Mouse (Mus musculus) liver, embryonic 15.5 days (tissue): ENCODE results near the gene Macrod2. TPM values are rescaled to one million over a fixed set of nuclear protein-coding genes. Genes with fewer than 3 reads are reported as not detected.

Experiments used
- ATAC-seq: fragments of 200-750 bp; cut with Nextera tagmentation; 2 replicates; pipeline ENCODE4 v1.8.0; 2017; ENCODE audit warnings: moderate number of reproducible peaks, mild to moderate bottlenecking, moderate library complexity; ENCODE audit not compliant: insufficient read depth
- H3K27ac ChIP-seq: fragments of 300-500 bp; sonication (generic); replicated peaks from 2 replicates; pipeline ENCODE4 v1.5.1; 2015; ENCODE audit warnings: mild to moderate bottlenecking, inconsistent platforms
- H3K27me3 ChIP-seq: fragments of 300-500 bp; sonication (generic); 2 replicates; pipeline ENCODE4 v1.6.1; 2015; ENCODE audit warnings: mild to moderate bottlenecking, inconsistent platforms
- H3K36me3 ChIP-seq: fragments of 300-500 bp; sonication (generic); replicated peaks from 2 replicates; pipeline ENCODE4 v1.6.1; 2015; ENCODE audit warnings: moderate library complexity, mild to moderate bottlenecking, inconsistent platforms
- H3K4me1 ChIP-seq: fragments of 300-500 bp; sonication (generic); replicated peaks from 2 replicates; pipeline ENCODE4 v1.6.1; 2015; ENCODE audit warnings: inconsistent platforms
- H3K4me2 ChIP-seq: fragments of 300-500 bp; sonication (generic); 2 replicates; pipeline ENCODE4 v1.6.1; 2015; ENCODE audit warnings: moderate library complexity, mild to moderate bottlenecking, inconsistent platforms
- H3K4me3 ChIP-seq: fragments of 300-500 bp; sonication (generic); replicated peaks from 2 replicates; pipeline ENCODE4 v1.5.1; 2015; ENCODE audit warnings: mild to moderate bottlenecking, inconsistent platforms
- H3K9ac ChIP-seq: fragments of 300-500 bp; sonication (generic); 2 replicates; pipeline ENCODE4 v1.6.1; 2015; ENCODE audit warnings: moderate library complexity, mild to moderate bottlenecking, inconsistent platforms
- H3K9me3 ChIP-seq: fragments of 300-500 bp; sonication (generic); replicated peaks from 2 replicates; pipeline ENCODE4 v1.6.1; 2016; ENCODE audit warnings: inconsistent platforms
- WGBS: fragments of 180-500 bp; shearing (Covaris S2); methylation state at CpG from one replicate; pipeline ENCODE4 v1.1.7; 2015; ENCODE audit warnings: mixed read lengths; ENCODE audit not compliant: insufficient replicate concordance; 5-methylcytosine and 5-hydroxymethylcytosine counted together
- polyA plus RNA-seq: library from polyadenylated mRNA; unstranded; fragments of >200 nt; fragmentation: Nextera tagmentation; extraction: Ambion mirVana; gene quantifications from 2 replicates; pipeline ENCODE4 v1.2.1, GENCODE M21; 2015

The Macrod2 gene
- polyA plus RNA-seq, 1 experiment from 2014 or later, result 6.9 TPM

GRCm38 (mm10) chr2:140769473-140769872 lies 374.4 kb downstream of the Macrod2 start:
- Histone ChIP-seq H3K4me3 (no peak overlapping the region), H3K27ac (no peak overlapping the region), H3K4me1 (no peaks in the 10 kb centered on the region), H3K9me3 (no peaks in the 10 kb centered on the region), H3K9ac (no peak overlapping the region), H3K27me3 (no peaks in the 10 kb centered on the region), H3K36me3 (no peaks in the 10 kb centered on the region), H3K4me2 (no peak overlapping the region)
- WGBS, result 60% methylated on average over 4 of the region's 4 CpGs
- no peak for ATAC-seq

DNA sequence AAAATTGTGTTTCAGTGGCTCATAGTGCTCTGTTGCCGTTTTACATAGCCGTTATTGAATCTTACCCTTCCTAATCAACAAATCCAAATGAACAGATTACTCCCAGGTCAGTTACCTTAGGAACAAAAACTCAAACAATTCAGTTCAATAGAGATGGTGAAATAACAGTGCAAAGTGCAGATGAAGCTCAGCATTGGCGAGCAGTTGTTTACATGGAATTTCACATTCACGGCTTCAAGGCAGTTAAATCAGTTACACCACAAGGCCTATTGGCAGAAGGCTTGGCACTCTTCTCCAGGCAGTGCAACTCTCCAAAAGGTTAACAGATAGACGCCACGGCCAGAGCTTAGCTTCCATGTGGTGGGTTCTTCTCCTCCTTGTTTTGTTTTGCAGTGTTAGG lies 377.7 kb downstream of the Macrod2 start:
- Histone ChIP-seq H3K9me3 (no peaks in the 10 kb centered on the region), H3K4me3 (no peak overlapping the region), H3K27me3 (no peaks in the 10 kb centered on the region), H3K9ac (no peak overlapping the region), H3K4me2 (0 out of 2 replicates have a peak overlapping the region, but pooled peaks have one; percentile 15), H3K27ac (no peak overlapping the region), H3K4me1 (no peaks in the 10 kb centered on the region), H3K36me3 (no peaks in the 10 kb centered on the region)
- ATAC-seq, result peak; percentile 73
- 61% methylated on average over 6 of the region's 6 CpGs for WGBS

GRCm38 (mm10) chr2:140773456-140773855 lies 378.3 kb downstream of the Macrod2 start:
- no peaks in the 10 kb centered on the region for H3K36me3 ChIP-seq
- 76% methylated on average over 11 of the region's 11 CpGs for WGBS
- no peak overlapping the region for H3K4me2 ChIP-seq
- H3K27ac ChIP-seq, result no peak overlapping the region
- no peak overlapping the region for H3K9ac ChIP-seq
- no peaks in the 10 kb centered on the region for H3K27me3 ChIP-seq
- H3K4me3 ChIP-seq, result no peak overlapping the region
- H3K9me3 ChIP-seq, result no peaks in the 10 kb centered on the region
- H3K4me1 ChIP-seq, result no peaks in the 10 kb centered on the region
- no peak for ATAC-seq

DNA sequence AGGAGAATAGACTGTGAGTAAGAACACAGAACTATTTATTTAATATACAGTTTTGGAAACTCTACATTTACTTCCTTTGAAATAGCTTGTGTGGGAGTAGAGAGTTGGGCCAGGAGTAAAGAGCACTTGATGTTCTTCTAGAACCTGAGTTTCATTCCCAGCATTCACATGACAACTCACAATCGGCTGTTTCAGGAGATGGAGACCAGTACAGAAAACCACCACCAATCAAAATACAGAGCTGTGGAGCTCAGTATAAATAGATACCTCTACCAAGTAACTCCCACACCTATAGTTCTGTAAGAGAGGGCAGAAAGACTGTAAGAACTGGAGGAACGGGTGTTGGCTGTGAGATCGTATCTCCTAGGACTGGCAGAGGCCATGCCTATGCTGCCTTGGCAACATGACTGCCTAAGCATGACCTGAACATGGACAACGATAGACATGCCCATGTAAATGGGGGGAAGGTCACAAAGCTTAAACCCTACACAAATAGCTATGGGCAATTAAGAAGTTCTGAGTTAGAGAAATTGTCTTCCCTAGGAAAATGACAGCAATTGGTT lies 379.8 kb downstream of the Macrod2 start:
- Histone ChIP-seq H3K9me3 (no peaks in the 10 kb centered on the region), H3K27me3 (no peaks in the 10 kb centered on the region), H3K27ac (no peak overlapping the region), H3K4me3 (no peak overlapping the region), H3K4me2 (no peak overlapping the region), H3K4me1 (no peaks in the 10 kb centered on the region), H3K9ac (no peak overlapping the region), H3K36me3 (no peaks in the 10 kb centered on the region)
- 57% methylated on average over 4 of the region's 4 CpGs for WGBS
- ATAC-seq, result no peak

DNA sequence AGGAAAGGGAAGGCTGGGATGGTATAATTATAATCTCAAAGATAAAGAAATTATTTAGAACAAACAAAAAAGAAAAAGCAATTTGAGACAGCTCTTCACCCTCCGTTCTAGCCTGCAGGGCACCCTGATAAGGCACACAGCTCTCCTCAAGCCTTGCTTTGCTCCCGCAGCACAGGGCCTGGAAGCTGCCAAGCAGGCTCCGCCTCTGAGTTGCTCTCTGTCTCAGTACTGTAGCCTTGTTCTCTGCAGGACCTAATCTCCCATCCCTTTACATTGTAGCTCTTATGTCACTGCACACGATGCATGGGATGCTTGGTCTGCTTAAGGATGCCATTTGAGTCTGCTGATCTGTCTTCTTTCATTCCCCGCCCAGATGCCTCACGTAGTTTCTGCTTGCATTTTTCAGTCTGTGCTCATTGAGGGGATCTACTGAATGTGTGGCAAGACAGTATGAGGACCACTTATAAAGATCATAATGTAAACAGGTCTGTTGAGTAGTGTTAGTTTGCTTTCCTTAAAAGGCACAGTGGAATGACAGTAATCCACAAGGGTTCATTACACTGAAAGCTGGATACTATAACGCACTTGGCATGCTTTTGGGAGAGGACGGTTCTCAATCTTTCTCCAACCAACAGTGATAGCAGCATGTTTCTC lies 380.5 kb downstream of the Macrod2 start:
- Histone ChIP-seq H3K9ac (no peak overlapping the region), H3K36me3 (no peaks in the 10 kb centered on the region), H3K4me2 (no peak overlapping the region), H3K9me3 (no peaks in the 10 kb centered on the region), H3K4me1 (no peaks in the 10 kb centered on the region), H3K27ac (no peak overlapping the region), H3K27me3 (no peaks in the 10 kb centered on the region), H3K4me3 (no peak overlapping the region)
- ATAC-seq, result 0 out of 2 replicates have a peak, but pooled peaks have one; percentile 27
- 54% methylated on average over 8 of the region's 8 CpGs for WGBS

GRCm38 (mm10) chr2:140778212-140778611 lies 383.1 kb downstream of the Macrod2 start:
- Histone ChIP-seq H3K27ac (no peak overlapping the region), H3K4me2 (no peak overlapping the region)

DNA sequence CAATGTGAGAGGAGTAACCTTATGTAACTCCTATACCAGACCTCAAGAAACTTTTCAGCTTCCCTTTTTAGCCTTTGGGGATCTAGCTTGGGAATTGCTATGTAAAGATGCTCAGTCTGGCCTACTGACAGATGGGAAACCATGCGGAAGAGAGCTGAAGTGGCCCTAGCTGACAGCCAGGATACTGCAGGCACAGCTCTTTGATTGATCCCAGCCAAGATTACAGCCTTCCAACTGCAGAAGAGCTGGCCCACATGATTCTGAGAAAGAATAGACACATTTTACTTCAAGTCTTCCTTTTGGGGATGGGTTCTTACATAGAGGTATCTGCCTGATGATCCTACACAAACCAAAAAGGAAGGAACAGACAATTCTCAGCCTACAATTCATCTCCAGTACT lies 387.9 kb downstream of the Macrod2 start:
- no peaks in the 10 kb centered on the region for H3K36me3 ChIP-seq
- ATAC-seq, result no peak
- H3K27ac ChIP-seq, result no peak overlapping the region
- H3K9ac ChIP-seq, result no peak overlapping the region
- H3K4me1 ChIP-seq, result no peaks in the 10 kb centered on the region
- H3K9me3 ChIP-seq, result no peaks in the 10 kb centered on the region
- WGBS, result 70% methylated on average over 1 of the region's 1 CpGs
- H3K4me3 ChIP-seq, result no peak overlapping the region
- no peaks in the 10 kb centered on the region for H3K27me3 ChIP-seq
- H3K4me2 ChIP-seq, result no peak overlapping the region

More at GRCm38 (mm10) chr2:140778212-140778611, 383.1 kb downstream of the Macrod2 start:
- H3K4me3 ChIP-seq, result no peak overlapping the region
- H3K27me3 ChIP-seq, result no peaks in the 10 kb centered on the region
- H3K9me3 ChIP-seq, result no peaks in the 10 kb centered on the region
- no peaks in the 10 kb centered on the region for H3K4me1 ChIP-seq
- WGBS, result 28% methylated on average over 13 of the region's 13 CpGs
- no peaks in the 10 kb centered on the region for H3K36me3 ChIP-seq
- no peak for ATAC-seq
- H3K9ac ChIP-seq, result no peak overlapping the region

DNA sequence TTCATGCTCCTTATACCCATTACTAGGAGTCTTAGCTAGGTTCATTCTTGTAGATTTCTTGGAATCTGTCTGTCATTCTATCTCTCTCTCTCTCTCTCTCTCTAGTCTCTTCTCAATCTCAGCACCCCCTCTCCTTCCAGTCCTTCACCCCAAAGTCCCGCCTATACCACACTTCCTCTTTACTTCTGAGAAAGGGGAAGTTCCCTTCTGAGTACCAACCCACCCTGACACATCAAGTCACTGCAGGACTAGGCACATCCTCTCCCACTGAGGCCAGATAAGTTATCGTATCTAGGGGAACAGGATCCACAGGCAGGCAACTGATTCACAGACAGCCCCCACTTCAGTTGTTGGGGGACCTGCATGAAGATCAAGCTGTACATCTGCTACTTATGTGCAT lies 389.5 kb downstream of the Macrod2 start:
- no peak overlapping the region for H3K9ac ChIP-seq
- no peak overlapping the region for H3K4me2 ChIP-seq
- H3K27ac ChIP-seq, result no peak overlapping the region
- H3K36me3 ChIP-seq, result no peaks in the 10 kb centered on the region
- WGBS, result 19% methylated on average over 2 of the region's 2 CpGs
- no peak overlapping the region for H3K4me3 ChIP-seq
- peak; percentile 69 for ATAC-seq
- no peaks in the 10 kb centered on the region for H3K9me3 ChIP-seq
- no peaks in the 10 kb centered on the region for H3K4me1 ChIP-seq
- H3K27me3 ChIP-seq, result no peaks in the 10 kb centered on the region

- Histone ChIP-seq H3K9me3 (no peaks in the 10 kb centered on the region), H3K9ac (no peak overlapping the region), H3K27ac (no peak overlapping the region), H3K4me1 (no peaks in the 10 kb centered on the region), H3K4me3 (no peak overlapping the region), H3K36me3 (no peaks in the 10 kb centered on the region), H3K4me2 (no peak overlapping the region), H3K27me3 (no peaks in the 10 kb centered on the region)
- ATAC-seq, result no peak
- WGBS, result 36% methylated on average over 5 of the region's 5 CpGs
These were observed 395.3 kb downstream of the Macrod2 start for GRCm38 (mm10) chr2:140790363-140790762.

- no peak overlapping the region for H3K4me3 ChIP-seq
- no peaks in the 10 kb centered on the region for H3K4me1 ChIP-seq
- no peak overlapping the region for H3K9ac ChIP-seq
- H3K27ac ChIP-seq, result no peak overlapping the region
- H3K27me3 ChIP-seq, result no peaks in the 10 kb centered on the region
- 39% methylated on average over 4 of the region's 4 CpGs for WGBS
- H3K9me3 ChIP-seq, result no peaks in the 10 kb centered on the region
- no peaks in the 10 kb centered on the region for H3K36me3 ChIP-seq
- H3K4me2 ChIP-seq, result no peak overlapping the region
- ATAC-seq, result no peak
These were observed 398.9 kb downstream of the Macrod2 start for GRCm38 (mm10) chr2:140793886-140794608.

DNA sequence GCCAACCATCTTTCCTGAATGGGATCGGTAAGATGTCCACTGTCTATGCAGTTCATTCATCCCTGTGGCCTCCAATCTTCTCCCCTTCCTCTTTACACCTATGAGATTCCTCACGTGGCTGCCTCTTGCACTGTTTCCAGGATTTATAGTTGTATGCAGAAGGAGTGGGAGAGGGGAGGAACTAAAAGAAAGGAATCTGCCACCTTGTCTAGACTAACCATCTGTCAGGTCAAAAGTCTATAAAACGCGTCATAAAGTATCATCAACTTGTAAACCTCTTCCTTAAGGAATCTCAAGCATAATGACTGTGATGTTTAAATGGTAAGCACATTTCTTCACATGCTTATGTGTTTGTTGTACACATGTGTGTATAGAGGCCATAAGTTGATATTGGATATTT lies 416.6 kb downstream of the Macrod2 start:
- H3K9me3 ChIP-seq, result no peaks in the 10 kb centered on the region
- H3K27me3 ChIP-seq, result no peaks in the 10 kb centered on the region
- no peak for ATAC-seq
- no peak overlapping the region for H3K9ac ChIP-seq
- H3K4me1 ChIP-seq, result no peaks in the 10 kb centered on the region
- no peak overlapping the region for H3K27ac ChIP-seq
- no peak overlapping the region for H3K4me2 ChIP-seq
- H3K4me3 ChIP-seq, result no peak overlapping the region
- WGBS, result 63% methylated on average over 4 of the region's 4 CpGs
- no peaks in the 10 kb centered on the region for H3K36me3 ChIP-seq
